Mouse (Mus musculus): ENCODE measurements at regions not wholly inside any gene's neighbourhood (a gene's known extent, or its start where the extent isn't known, plus 50 kb on each side); places are given as distances from the start of the nearest gene placed in this dataset.

- DNase-seq (ENCODE audit: low spot score), result no peak
Measured at GRCm38 (mm10) chr2:30676450-30676832, 81.6 kb downstream of the Cstad start.

GRCm38 (mm10) chr2:30675839-30676238, 81.0 kb downstream of the Cstad start:
- DNase-seq (ENCODE audit: low spot score), result no peak

GRCm38 (mm10) chr2:30670836-30671586, 76.2 kb downstream of the Cstad start:
- no peak for DNase-seq (ENCODE audit: low spot score)

- no peak for DNase-seq (ENCODE audit: low spot score)
Measured at GRCm38 (mm10) chr2:30667468-30667867, 72.6 kb downstream of the Cstad start.

GRCm38 (mm10) chr2:30661147-30661546, 66.3 kb downstream of the Cstad start:
- no peak for DNase-seq (ENCODE audit: low spot score)

GRCm38 (mm10) chr2:30660613-30660991, 65.8 kb downstream of the Cstad start:
- no peak for DNase-seq (ENCODE audit: low spot score)

GRCm38 (mm10) chr2:30659836-30660612, 65.2 kb downstream of the Cstad start:
- DNase-seq (ENCODE audit: low spot score), result no peak

- DNase-seq (ENCODE audit: low spot score), result peak; percentile 70
Measured at GRCm38 (mm10) chr2:30658844-30659555, 64.2 kb downstream of the Cstad start.
